Mouse (Mus musculus): ENCODE measurements at regions not wholly inside any gene's neighbourhood (a gene's known extent, or its start where the extent isn't known, plus 50 kb on each side); places are given as distances from the start of the nearest gene placed in this dataset.

DNA sequence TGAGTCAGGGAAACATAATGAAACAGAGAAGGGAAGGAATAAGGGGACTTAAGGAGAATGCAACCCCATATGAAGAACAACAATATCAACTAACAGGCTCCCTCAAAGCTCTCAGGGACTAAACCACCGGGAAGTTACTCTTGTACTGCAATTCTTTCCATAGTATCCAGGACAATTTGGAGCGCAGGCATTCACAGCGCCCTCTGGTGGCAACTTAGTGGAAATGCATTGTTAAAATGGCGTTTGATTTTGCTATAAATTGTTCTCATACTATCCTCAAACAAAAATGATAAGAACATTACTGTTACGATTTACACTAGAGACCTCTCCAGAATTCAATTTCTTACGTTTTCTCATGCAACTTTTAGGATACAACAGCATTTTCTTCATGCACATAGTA, 1126.1 kb downstream of the Pcdh9 start:
- DNase-seq: no peak

DNA sequence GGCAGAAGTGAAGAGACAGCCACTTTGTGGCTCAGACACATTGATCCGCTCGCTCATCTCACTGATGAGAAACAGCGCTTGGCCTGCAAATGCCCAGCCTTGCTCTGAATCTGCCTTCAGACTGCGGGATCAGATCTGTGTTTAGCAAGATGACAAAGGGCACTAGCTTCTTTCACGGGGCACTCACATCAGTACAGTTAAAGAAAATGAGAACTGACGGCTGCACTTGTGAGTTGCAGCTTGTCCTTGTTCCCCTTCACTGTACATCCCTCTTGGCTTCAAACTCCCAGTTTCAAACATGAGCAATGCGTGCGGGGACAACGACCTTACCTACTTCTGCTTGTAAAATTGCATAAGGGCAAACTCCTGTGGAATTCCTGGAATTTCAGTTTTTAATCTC, 1135.8 kb downstream of the Pcdh9 start:
- DNase-seq: no peak

DNA sequence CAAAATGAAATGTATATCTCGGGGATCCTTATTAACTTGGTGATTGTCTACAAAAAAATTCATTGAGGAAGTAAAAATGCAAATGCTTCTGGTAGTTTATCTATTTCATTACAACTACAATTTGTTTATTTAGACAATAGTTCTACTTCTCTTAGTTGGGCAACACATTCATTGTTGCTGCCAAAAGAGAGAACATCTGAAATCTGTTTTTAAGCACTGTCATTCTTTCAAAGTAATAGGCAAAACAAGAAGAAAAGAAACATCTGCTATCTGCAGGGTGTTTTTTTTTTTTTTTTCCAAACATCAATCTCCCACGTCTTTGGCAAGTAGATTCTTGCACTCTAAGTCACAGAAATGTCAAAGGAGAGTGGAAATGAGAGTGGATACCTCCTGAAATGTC, 1172.8 kb downstream of the Pcdh9 start:
- no peak for DNase-seq

DNA sequence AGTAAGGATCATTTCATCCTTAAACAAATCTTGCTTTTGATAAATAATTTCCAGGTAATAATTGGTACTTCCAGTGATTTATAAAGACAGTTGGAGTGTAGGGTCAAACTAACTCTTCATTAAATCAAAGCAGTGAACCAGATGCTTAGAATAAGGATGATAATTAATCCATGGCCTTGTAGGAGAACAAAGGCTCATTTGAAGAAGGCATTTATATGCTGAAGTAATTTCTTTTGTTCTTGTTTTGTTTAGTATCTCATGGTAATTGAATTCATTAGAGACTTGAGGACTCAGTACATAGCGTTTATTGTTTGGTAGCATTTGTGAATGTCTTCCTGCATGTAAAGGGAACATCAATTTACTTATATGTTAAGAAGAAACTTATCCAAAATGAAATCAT, 1202.3 kb downstream of the Pcdh9 start:
- DNase-seq: no peak

DNA sequence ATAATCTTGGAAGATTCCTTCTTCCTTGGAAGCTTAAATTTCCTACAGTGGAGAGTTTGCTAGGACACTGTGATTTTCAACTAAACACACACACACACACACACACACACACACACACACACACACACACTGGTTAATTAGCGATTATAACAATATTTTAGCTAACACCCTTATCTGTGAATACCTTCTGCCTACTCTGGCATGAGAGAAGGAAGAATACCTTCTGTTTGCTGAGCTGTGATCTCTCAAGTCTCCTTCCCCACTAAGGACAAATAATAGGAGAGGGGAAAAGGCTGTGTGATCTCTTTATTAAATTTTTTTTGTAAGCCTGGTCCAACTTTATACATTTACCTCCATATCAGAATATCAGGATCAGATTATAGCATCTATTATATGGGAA, 1203.4 kb downstream of the Pcdh9 start:
- no peak for DNase-seq

DNA sequence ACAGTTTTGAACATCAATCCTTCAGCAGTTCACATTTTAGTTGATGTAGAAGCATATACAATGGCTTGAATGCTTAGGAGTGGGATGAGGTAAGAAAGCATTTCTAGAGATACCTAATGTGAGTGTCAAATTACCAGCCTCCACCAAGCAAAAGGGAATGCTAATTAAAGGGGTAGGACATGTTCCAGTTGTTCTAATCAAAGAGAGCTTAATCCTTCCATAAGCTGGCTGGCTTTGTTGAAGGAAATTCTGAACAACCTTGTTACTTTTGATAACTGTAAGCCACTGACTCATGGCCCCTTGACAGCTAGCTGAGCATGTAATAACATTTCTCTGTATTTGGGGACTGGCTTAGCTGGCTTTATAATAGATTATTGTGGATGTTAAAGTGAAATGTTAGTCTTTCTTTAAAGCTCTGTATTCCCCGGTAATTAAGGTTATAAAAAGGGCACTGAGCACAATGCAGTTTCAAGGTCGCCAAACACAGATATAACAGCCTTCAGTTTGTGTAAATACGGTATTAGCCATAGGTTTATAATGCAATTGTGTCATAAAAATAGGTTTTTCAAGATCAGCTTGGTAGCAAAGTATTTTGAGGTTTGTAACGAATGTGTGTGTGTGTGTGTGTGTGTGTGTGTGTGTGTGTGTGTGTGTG, 1211.5 kb downstream of the Pcdh9 start:
- DNase-seq: no peak

DNA sequence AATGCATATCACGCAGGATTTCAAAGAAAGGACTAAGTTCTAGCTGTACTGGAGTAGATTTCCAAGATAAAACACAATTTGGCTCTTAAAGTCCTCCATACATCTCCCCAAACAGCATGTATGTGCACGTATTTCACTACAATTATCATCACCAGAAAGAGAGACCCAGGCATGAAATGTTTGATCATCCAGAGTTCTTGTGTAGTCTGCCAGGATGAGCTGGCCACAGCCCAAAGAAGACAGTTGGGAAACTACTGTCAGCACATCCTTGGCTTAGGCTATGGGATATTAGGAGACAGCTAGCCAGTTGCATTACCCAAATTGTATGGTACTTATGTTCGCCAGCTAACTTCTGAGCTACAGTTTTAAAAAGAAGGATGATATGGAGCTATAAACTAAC, 1216.3 kb downstream of the Pcdh9 start:
- peak in 1 of 2 experiments; percentile 21 for DNase-seq
